8 mouse cellular contexts compared by ENCODE assay signal in genomic region chrX:103493351-103494173, GRCm38 (mm10).
DNase-seq lines count a peak whose midpoint lies in the region; ATAC-seq lines count a peak whose summit lies in the region.

No protein-coding gene starts in this region.

- intact Hi-C loops in left cerebral cortex, postnatal 14 days (cut with DNase I), result loop anchor here (2.0 kb wide), 1 partner anchor 71 kb away; no protein-coding TSS in a partner anchor

- peak; percentile 89 for ATAC-seq in megakaryocyte progenitor cell, adult 5-6 weeks (replicated peaks; ENCODE audit: poor library complexity)

- DNase-seq in adrenal gland, adult 18-20 months (ENCODE audit: low spot score in 2 of 2), result peak; percentile 41 to 73
- peak; percentile 86 for DNase-seq in embryo, embryonic 10 days (ENCODE audit: low spot score)
- DNase-seq in gastrocnemius, postnatal 10 days, result peak; percentile 52
- DNase-seq in induced T-regulatory cell, adult 2 months (ENCODE audit: low read depth), result peak; percentile 85
- peak; percentile 72 to 91 for DNase-seq in left cerebral cortex, postnatal 14 days (ENCODE audit: low spot score in 2 of 2)
- DNase-seq in right cerebral cortex, adult 2 months (ENCODE audit: low spot score in 2 of 2), result peak; percentile 52 to 76
- DNase-seq in urinary bladder, postnatal 14 days (ENCODE audit: low spot score), result peak; percentile 56

Comparison
In these comparisons a context has a peak if more than half of its experiments do, and no peak if none do; other contexts are left out.
1. Peak in every context shown above with its lines: DNase-seq and ATAC-seq.